Mouse (Mus musculus) heart, postnatal 4 days (tissue): Measurements from ENCODE around the gene Dab1. TPM values are rescaled to one million over a fixed set of nuclear protein-coding genes. Genes with fewer than 3 reads are reported as not detected.

Experiments
- DNase-seq: peaks from one replicate; pipeline ENCODE4 v3.0.0; 2021
- total RNA-seq, 2 experiments: library from RNA; stranded (reverse); gene quantifications; 2 replicates each; pipeline ENCODE4 v1.2.3; 2021

Gene Dab1
- total RNA-seq, 2 experiments from 2014 or later = 0.29 to 0.67 TPM

DNA sequence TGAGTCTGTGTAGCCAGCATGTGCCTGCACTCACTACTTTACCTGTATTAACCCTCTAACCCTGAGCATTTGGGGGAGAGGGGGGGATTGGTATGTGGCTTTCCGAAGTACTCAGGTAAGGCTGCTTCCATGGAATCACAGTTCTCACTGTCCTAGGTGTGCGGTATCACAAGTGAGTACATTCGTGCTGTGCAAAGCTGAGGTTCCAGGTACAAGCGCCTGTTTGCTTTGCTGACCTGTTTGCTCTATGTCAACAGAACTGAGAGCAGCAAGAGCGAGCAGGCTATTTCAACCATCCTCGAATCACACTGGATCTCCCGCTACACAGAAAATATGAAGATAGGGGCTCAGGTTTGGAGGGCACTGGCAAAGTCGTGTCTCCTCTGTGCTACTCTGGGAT is 1146.9 kb downstream of the Dab1 start, which contains the start of gene C8b:
TSS of gene C8b (plus strand) at position 253 of the 400 bp plus-strand sequence.
- no peak for DNase-seq

DNA sequence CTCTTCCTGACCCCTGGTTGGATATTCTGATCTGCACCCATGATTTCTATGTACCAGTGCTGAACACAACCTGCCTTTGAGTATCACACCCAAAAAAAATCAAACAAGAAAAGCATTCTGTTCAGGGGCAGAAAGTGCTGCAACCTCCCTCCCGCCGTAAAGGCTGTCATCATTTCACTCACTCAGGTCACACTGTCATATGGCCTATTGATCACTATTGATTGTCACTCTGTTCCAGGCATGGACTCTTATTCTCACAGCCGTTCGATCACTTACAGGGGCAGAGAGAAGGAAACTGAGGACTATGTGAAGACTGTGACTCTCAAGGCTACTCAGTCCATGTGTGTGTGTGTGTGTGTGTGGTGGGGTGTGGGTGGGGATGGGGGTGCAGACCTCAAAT is 1149.0 kb downstream of the Dab1 start:
- DNase-seq = no peak

DNA sequence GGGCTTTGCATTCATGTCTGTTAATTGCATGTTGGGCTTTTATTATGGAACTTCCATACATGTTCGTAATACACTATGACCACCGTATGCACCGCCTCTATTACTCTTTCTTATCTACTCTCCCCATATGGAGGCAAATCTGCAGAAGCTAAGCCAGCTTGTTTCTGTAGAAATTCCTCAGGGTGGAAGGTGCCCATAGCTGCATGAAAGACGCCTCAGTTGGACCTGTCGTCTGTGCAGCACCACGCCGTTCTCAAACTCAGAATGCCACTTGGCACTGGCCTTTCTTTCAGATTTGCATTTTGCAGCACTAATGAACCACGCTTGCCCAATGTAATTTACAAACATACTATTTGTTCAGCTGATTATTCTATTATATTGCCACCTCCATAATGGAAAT is 1150.4 kb downstream of the Dab1 start:
- DNase-seq = no peak

DNA sequence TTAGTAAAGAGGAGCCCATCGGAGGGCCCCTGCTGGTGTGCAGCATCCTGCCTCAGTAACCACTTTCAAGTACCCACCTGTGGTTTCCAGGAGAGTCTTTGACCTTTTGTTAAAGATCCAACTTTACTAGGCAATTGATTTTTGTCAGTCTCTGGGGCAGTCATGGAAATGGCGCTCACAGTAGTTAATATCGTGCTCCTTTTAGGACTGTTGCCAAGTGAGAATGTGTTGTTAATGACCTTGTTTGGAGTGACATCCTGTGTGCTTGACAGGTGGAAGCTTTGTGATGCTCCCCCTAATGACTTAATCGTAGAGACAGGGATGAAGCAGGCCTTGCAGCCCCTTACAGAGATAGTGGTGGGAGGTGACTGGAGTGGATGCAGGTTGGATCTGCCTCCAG is 1151.2 kb downstream of the Dab1 start:
- DNase-seq = no peak

DNA sequence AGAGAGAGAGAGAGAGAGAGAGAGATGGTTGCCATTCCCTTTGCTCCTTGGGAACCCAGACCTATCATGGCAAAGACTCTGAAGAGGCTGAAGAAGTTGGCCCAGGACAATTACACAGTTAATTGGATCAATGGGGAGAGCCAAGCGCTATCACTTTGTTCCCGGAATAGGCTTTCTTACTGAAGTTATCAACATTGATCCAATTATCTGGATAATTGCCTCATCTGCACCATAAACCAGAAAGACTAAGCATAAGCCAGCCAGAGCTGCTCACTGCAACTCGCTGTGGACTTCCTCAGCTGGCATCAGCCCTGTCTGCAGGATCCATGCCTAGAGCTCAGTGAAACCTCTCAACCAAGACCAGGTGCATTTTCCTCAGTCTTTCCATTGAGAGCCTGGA is 1156.4 kb downstream of the Dab1 start:
- DNase-seq = no peak

DNA sequence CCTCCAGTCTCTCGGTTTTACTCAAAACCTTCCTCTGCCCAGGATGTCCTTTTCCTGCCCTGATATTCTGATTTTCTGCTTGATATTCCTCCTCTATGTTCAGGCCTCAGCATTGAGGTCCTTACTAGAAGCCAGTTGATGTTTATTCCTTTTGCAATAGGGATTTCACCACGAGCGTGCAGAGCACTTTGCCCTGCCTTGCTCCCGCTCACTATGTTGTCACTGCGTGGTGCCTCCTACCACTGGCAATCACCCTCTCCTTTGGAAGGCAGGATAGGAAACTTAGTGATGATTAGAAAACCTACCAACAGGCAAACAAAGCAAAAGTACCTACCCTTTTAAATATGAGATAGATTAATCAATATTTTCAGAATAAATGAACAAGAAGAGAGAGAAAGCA is 1160.3 kb downstream of the Dab1 start:
- no peak for DNase-seq

DNA sequence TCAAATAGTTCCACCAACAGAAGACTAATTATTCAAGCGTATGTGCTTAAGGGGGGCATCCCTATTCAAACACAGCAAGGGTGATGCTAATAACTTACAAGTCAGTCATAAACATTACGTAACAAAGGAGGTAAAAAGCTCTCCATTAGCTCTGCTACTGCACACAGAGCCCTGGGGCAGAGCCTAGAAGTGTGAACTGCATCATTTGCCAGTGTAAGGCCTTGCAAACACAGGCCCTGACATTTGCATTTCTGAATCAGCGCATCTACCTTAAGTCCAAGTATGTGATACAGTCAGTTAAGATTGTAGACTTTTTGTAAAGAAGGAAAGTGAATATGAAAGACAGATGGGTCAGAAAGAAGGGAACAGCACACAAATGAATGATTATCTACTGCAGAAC is 1162.3 kb downstream of the Dab1 start:
- no peak for DNase-seq

DNA sequence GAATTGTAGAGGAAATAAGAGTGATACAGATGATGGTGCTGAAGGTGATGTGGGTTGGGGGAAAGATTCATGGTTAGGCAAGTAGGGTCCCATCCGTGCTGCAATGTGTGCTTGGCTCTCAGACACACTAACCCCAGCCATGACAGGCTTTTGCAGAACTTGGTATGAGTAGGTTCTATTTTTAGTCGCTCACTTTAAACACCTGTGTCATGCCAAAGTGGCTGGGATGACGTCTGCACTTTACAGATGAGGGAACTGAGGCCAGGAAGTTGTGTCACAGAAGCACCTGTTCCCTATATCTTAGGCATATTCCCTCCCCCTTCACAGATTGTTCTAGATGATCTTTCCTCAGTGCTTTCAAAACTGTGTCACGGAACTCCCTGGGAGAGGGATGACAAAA is 1163.2 kb downstream of the Dab1 start:
- no peak for DNase-seq

DNA sequence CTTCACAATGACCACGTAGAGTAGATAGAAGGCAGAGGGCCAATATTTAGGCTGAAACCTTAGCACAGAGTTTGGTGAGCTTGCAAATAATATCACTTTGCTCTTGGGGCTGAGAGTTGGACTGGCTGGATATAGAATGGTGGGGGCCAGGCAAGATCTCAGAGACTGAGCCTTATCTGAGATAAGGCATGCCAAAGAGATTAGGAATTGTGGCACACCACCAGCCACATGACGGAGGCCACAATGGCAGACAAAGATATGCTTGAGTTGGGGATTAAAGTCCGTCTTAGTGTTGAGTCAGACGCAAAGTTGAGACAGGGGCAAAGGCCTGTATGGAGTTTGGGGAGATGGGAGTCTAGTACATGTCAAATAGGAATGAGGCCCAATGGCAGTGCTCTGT is 1173.0 kb downstream of the Dab1 start:
- DNase-seq = no peak
